Mouse (Mus musculus) yolk sac, embryonic 10.5 days (tissue): Measurements from ENCODE around the gene Rps6ka1.
A peak's percentile ranks its signal among the peaks of the same experiment; 100 is the strongest.

Experiments
- DNase-seq: peaks from one replicate; pipeline ENCODE4 v3.0.0-alpha.2; 2017; ENCODE audit warnings: low spot score

Rps6ka1 gene

GRCm38 (mm10) chr4:133897431-133897891 lies 9.9 kb upstream of the Rps6ka1 start:
- DNase-seq, result no peak

- DNase-seq, result no peak
These were observed 9.4 kb upstream of the Rps6ka1 start for GRCm38 (mm10) chr4:133896984-133897383.

- no peak for DNase-seq
These were observed 8.4 kb upstream of the Rps6ka1 start for GRCm38 (mm10) chr4:133896002-133896401.

- DNase-seq, result no peak
These were observed 348 bp downstream of the Rps6ka1 start for GRCm38 (mm10) chr4:133887249-133887648.

GRCm38 (mm10) chr4:133885991-133886501 lies 1.6 kb downstream of the Rps6ka1 start:
- DNase-seq, result no peak

- DNase-seq, result no peak
These were observed 2.3 kb downstream of the Rps6ka1 start for GRCm38 (mm10) chr4:133885331-133885730.

- no peak for DNase-seq
These were observed 2.7 kb downstream of the Rps6ka1 start for GRCm38 (mm10) chr4:133884888-133885287.

- no peak for DNase-seq
These were observed 3.4 kb downstream of the Rps6ka1 start for GRCm38 (mm10) chr4:133884127-133884753.

- DNase-seq, result no peak
These were observed 5.7 kb downstream of the Rps6ka1 start for GRCm38 (mm10) chr4:133881851-133882250.

GRCm38 (mm10) chr4:133881399-133881798 lies 6.2 kb downstream of the Rps6ka1 start:
- no peak for DNase-seq

- peak; percentile 90 for DNase-seq
These were observed 8.3 kb downstream of the Rps6ka1 start for GRCm38 (mm10) chr4:133879145-133879902.

- no peak for DNase-seq
These were observed 9.5 kb downstream of the Rps6ka1 start for GRCm38 (mm10) chr4:133877850-133878755.

GRCm38 (mm10) chr4:133874865-133875517 lies 12.6 kb downstream of the Rps6ka1 start:
- DNase-seq, result no peak

- DNase-seq, result no peak
These were observed 13.4 kb downstream of the Rps6ka1 start for GRCm38 (mm10) chr4:133873926-133874864.

- no peak for DNase-seq
These were observed 14.2 kb downstream of the Rps6ka1 start for GRCm38 (mm10) chr4:133873431-133873851.

GRCm38 (mm10) chr4:133872812-133873300 lies 14.7 kb downstream of the Rps6ka1 start:
- DNase-seq, result no peak

GRCm38 (mm10) chr4:133872222-133872811 lies 15.3 kb downstream of the Rps6ka1 start:
- no peak for DNase-seq

- DNase-seq, result no peak
These were observed 22.4 kb downstream of the Rps6ka1 start for GRCm38 (mm10) chr4:133865231-133865630.

- DNase-seq, result no peak
These were observed 23.1 kb downstream of the Rps6ka1 start for GRCm38 (mm10) chr4:133864380-133864981.
